Mouse (Mus musculus): ENCODE data around the gene Bloc1s1.

DNA sequence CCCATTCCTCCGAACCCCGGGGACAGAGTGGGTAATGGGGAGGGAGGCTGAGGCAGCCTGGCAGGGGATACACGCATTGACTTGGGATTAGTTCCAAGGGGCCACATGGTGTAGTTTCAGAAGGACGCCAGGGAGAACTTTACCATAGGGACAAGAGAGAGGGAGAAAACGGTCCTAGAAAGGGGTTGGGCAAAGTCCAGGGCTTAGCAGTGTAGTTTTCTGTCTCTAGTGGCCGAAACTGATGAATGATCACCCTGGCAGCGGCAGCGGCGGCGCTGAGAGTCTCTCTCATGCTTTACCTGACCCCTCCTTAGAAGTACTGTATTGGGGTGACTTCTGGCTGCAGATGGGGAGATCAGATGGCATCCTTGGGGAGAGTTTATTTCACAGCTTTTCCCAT lies 34.5 kb upstream of the Bloc1s1 start:
- TF ChIP-seq CTCF (conservative IDR thresholded peaks at IDR 0.05; ENCODE audit: low read length) (no peak), NANOG (IDR thresholded peaks at IDR 0.05; ENCODE audit: borderline replicate concordance, low read length) (no peak)
